Mouse (Mus musculus) adrenal gland, postnatal 36 days (tissue): ENCODE data around the gene Gm3752. TPM values are rescaled to one million over a fixed set of nuclear protein-coding genes. Genes with fewer than 3 reads are reported as not detected.
A peak's percentile ranks its signal among the peaks of the same experiment; 100 is the strongest.
"Not testable (repeated sequence)": the region's sequence is repeated elsewhere in the genome, so short reads cannot be mapped to it uniquely, and the experiment has no call there.

Source experiments
- DNase-seq, 2 experiments: peaks; one replicate each; pipeline ENCODE4 v3.0.0; 2021; ENCODE audit warnings: mixed read lengths in 1 of 2
- long read RNA-seq, 2 experiments: library from polyadenylated mRNA; stranded (forward); transcript quantifications; one replicate each; pipeline ENCODE4 v2.0.0; 2021; ENCODE audit warnings: borderline sequencing depth in 2 of 2
- total RNA-seq, 2 experiments: library from RNA; stranded (reverse); gene quantifications; 2 replicates each; pipeline ENCODE4 v1.2.3; 2021

The Gm3752 gene
- total RNA-seq: not detected
- long read RNA-seq, experiment 1: 0 reads
- long read RNA-seq, experiment 2: 0 reads

DNA sequence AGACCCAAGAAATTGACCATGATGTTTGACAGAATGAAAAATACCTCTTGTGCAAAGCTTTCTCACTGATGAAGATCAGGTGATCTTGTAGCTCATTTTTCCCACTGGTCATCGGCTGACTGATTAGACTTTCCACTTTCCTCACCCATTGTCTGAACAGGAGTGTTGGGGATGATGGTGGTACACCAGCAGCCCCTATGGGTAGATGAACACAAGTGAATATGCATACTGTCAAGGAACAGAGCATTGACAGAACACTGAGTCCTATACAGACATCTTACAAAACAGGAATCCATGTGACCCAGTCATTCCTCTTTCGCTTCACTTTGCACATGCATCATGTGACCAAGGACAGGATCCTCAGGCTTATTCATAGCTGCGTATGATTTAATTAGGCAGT is at the start of gene Gm3752:
Gene Gm3752, minus strand, starts transcription at position 101 of the 400 bp plus-strand sequence.
- DNase-seq: not testable (repeated sequence)

DNA sequence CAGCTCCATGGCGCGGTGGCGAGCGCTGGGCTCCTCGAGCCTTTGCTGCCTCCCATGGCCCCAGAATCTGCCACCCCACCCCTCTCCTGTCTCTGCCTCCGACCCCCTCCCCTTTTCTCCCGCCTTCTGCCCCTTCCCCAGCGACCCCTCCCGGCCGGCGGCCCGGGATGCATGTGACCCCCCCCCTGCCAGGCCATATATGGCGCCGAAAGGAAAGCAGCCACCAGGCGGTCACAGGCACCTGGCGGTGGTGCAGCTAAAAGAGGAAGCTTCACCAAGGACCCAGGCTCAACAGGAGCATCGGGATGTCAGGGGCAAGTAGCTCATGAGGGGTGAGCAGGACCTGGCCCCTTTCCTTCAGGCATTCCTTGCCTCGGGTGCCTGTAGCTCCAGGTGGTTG is 5.2 kb upstream of the Gm3752 start:
- peak in 1 of 2 experiments; percentile 0 for DNase-seq

GRCm38 (mm10) chr14:7450817-7451216 is 32.7 kb downstream of the Gm3752 start, which contains the start of gene Gm3755:
Gm3755 (minus strand) TSS chr14:7450917.
- DNase-seq: not testable (repeated sequence)

GRCm38 (mm10) chr14:7422496-7422895 is 61.1 kb downstream of the Gm3752 start:
- not testable (repeated sequence) for DNase-seq

Other genes starting within 250 kb of the Gm3752 start
- gene Gm3727, start 219.0 kb downstream of the Gm3752 start, total RNA-seq: not detected
- gene Gm3739, start 168.7 kb downstream of the Gm3752 start, total RNA-seq: not detected
- not detected for gene Gm5797, start 151.4 kb downstream of the Gm3752 start, total RNA-seq
- gene Gm8374, start 118.6 kb downstream of the Gm3752 start, total RNA-seq: not detected
- gene Gm3755, start 32.8 kb downstream of the Gm3752 start, total RNA-seq: not detected
- under 1 TPM; 0.20 to 0.72 TPM for gene Gm3558, start 84.8 kb upstream of the Gm3752 start, total RNA-seq
- gene Gm10338, start 111.8 kb upstream of the Gm3752 start, total RNA-seq: not detected
- gene Gm10128, start 160.2 kb upstream of the Gm3752 start, total RNA-seq: not detected